Mouse (Mus musculus): ENCODE data around the gene Rnf167. TPM values are rescaled to one million over a fixed set of nuclear protein-coding genes. Genes with fewer than 3 reads are reported as not detected.

The Rnf167 gene
- total RNA-seq, 2 experiments from 2014 or later, result 52.5 to 57.9 TPM

GRCm38 (mm10) chr11:70653345-70654197 lies 6.5 kb downstream of the Rnf167 start:
- peak; percentile 71 to 80 for DNase-seq
- intact Hi-C loops (cut with DNase I), result loop anchor here (2.0 to 10.0 kb wide), 2 partner anchors 47 to 659 kb away; partner anchors contain the start of genes Gabarap, Inca1, Kif1c and Phf23

DNA sequence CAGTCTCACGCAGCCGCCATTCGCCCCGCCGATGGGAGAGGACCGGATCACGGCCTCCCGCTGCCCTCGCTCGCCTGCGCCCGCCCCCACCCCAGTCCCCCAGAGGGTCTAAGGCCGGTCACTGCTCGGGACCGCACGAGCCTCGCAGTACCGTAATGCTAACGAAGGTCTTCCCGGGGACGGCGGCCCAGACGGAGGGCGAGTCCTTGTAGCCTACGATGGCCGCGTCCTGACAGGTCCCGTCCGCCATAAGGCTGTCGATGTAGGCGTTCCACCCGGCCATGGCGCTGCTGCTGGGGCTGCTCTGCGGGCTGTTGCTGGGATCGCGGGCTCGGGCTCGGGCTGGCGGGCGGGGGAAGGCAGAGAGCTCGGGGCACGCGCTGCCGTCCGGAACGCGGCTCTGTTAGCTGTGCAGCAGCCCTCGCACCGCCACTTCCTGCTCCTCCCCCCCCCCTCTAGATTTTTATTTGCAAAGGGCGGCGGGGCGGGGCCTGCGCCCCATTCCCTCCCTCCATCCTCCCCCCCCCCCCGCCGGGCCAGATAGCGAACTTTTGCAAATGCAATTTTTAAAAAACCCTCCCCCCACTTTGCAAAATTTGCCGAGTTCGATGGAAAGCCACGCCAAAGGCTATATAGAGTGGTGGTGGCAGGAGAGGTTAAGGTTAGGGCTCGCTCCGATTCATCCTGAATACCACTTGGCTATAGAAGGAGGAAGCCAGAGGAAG lies 7.3 kb downstream of the Rnf167 start, which contains the start of gene Pfn1:
Gene Pfn1, minus strand, starts transcription at position 447 of the 725 bp plus-strand sequence.
- DNase-seq, result peak; percentile 77 to 81
- intact Hi-C loops (cut with DNase I), result loop anchor here (2.0 to 10.0 kb wide), 2 partner anchors 46 to 660 kb away; partner anchors contain the start of genes Gabarap, Inca1, Kif1c and Phf23

DNA sequence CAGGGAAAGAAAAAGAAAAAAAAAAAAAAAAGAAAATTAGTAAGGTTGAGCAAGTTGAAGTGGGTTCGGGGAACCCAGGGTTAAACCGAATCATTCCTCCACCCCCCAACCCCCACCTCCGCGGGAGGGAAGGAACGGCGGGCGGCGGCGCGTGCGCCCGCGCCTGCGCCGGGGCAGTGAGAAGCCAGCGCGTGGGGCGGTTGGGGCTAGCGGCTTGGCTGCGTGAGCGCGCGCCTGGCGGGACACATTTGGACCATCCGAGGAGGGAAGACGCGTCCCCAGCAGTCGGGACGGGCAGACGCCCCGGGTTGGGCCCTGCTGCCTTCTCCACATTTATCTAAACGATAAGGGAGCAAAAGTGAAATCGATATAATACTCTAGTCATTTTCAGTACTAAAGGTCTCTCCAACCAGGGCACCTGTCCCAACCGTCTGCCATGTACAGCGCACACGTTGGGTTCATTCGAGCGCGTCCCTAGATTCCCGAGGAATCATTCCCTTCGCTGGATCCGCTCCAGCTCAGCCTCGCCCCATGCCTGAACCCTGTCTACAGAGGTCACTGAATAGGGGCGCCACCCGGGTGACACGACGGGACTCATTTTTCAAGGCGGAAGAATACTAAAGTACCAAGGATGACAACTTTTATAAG lies 8.0 kb downstream of the Rnf167 start:
- peak; percentile 80 to 89 for DNase-seq
- intact Hi-C loops (cut with DNase I), result loop anchor here (2.0 to 10.0 kb wide), 2 partner anchors 46 to 660 kb away; partner anchors contain the start of genes Gabarap, Inca1, Kif1c and Phf23

- peak; percentile 66 to 83 for DNase-seq
- intact Hi-C loops (cut with DNase I), result loop anchor here (1.0 to 10.0 kb wide), 3 partner anchors 12 to 661 kb away; partner anchors contain the start of genes Gabarap, Inca1, Kif1c and Phf23
Observed at GRCm38 (mm10) chr11:70655571-70656455, 8.8 kb downstream of the Rnf167 start.

DNA sequence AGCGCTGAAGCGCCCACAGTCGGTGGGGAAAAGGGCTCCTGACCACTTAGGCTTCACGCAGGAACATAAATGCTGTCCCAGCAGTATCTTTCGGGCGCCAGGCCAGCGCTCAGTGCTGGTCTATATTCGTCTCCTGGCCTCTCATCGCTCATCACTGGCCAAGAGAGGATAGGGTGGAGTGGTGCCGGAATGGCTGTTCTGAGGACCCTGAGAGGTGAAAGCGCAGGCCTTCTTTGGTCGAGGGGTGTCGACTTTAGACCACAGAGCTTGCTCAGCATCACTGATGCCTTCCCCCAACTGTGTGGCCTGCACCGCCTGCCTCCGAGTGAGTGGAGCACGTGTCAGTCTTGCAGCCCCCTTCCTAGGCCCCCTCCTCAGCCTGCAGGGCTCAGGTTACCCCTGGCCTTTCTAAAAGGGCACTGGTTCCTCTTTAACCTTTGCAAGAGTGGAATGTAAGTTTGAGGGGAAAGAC lies 9.5 kb downstream of the Rnf167 start:
- intact Hi-C loops (cut with DNase I), result loop anchor here (1.0 to 10.0 kb wide), 2 partner anchors 12 to 662 kb away; partner anchors contain the start of genes Gabarap and Phf23
- DNase-seq, result peak; percentile 74 to 79

- intact Hi-C loops (cut with DNase I), result loop anchor here (1.0 to 10.0 kb wide), 2 partner anchors 11 to 662 kb away; partner anchors contain the start of genes Gabarap and Phf23
Observed at GRCm38 (mm10) chr11:70656964-70657363, 9.9 kb downstream of the Rnf167 start, which contains the start of gene Eno3. Eno3 (plus strand) TSS chr11:70657202.

DNA sequence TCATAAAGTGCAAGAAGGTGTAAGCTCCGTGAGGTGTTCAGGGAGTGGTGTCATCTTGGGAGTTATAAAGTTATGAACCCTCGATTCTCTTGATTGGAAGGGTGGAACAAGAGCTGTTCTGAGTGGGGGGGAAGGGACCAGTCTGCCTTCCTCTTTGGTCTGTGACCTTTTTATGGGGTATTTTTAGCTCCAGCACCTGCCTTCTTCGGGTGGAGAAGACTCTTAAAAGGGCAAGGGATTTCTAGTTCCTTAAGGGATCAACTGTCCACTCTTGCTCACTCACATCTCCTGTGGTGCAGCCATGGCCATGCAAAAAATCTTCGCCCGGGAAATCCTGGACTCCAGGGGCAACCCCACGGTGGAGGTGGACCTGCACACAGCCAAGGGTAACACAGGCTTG lies 10.5 kb downstream of the Rnf167 start:
- intact Hi-C loops (cut with DNase I), result loop anchor here (10.0 kb wide), 1 partner anchor 663 kb away; the partner anchor contains the start of genes Gabarap and Phf23
- no peak for DNase-seq

More at GRCm38 (mm10) chr11:70656964-70657363, 9.9 kb downstream of the Rnf167 start, which contains the start of gene Eno3:
- DNase-seq, result peak in 1 of 2 experiments; percentile 49

- no peak for DNase-seq
- intact Hi-C loops (cut with DNase I), result loop anchor here (10.0 kb wide), 1 partner anchor 663 kb away; the partner anchor contains the start of genes Gabarap and Phf23
Observed at GRCm38 (mm10) chr11:70657991-70658390, 11.0 kb downstream of the Rnf167 start.

DNA sequence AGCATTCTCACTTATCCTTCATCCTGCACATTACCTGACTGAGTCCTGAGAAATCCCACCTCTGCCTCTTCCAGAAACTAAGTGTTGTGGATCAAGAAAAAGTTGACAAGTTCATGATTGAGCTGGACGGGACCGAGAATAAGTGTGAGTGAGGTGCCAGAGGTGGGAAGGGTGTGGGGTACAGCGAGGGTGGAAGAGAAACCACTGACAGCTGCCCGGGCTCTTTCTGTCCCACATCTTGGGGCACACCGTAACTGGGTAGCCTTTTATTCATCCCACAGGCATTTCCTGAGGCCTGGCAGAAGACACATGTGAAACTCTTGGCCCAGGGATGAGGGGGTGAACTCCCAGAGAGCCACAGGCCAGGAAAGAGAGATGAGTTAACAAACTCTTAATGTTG lies 11.5 kb downstream of the Rnf167 start:
- no peak for DNase-seq
- intact Hi-C loops (cut with DNase I), result loop anchor here (10.0 kb wide), 1 partner anchor 664 kb away; the partner anchor contains the start of genes Gabarap and Phf23

- intact Hi-C loops (cut with DNase I), result loop anchor here (10.0 kb wide), 1 partner anchor 664 kb away; the partner anchor contains the start of genes Gabarap and Phf23
- no peak for DNase-seq
Observed at GRCm38 (mm10) chr11:70658942-70659341, 11.9 kb downstream of the Rnf167 start.

DNA sequence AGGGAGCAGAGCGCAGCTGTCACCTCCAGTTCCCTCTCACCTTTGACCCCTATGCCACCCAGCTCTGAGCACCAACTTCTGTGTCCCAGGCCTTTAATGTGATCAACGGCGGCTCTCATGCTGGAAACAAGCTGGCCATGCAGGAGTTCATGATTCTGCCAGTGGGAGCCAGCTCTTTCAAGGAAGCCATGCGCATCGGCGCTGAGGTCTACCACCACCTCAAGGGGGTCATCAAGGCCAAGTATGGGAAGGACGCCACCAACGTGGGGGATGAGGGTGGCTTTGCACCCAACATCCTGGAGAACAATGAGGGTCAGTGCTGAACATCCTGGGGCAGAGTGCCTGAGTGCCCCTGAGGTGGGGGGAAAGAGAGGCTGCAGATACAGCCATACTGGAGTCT lies 13.5 kb downstream of the Rnf167 start:
- DNase-seq, result no peak
- intact Hi-C loops (cut with DNase I), result no loop called here

DNA sequence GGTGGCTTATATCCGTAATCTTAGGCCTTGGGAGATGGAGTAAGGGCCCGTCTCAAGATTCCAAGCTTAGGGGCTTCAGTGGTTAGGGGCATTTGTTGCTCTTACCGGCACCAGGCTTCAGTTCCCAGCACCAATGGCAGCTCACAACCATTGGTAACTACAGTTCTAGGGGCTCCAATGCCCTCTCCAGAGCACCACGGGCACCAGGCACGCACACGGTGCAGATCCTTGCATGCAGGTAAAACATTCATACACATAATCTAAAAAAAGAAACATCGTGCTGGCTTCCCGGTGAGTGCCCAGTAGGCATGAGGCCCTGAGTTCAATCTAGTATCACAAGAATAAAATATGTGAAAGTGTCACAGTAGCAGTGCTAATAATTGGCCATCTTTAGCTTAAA lies 16.1 kb downstream of the Rnf167 start:
- no peak for DNase-seq
- intact Hi-C loops (cut with DNase I), result no loop called here

DNA sequence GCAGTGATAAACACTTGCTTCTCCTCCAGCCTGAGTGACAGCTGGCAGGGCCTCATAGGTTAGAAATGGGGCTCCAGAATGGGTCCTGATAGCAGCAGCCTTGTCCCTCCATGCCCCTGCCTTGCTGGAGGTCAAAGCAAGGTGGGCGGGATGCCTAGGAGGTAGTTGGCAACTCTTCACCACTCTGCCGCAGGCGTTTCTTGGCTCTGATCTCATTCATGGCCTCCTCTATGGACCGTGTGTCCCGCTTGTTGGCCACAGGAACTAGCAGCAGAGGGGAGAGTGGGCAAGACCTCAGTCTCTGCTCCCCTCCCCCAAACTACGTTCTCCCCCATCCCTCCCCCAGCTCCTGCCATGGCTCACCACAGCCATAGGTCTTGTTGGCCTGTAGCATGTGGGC lies 16.9 kb downstream of the Rnf167 start:
- intact Hi-C loops (cut with DNase I), result no loop called here
- peak; percentile 42 to 50 for DNase-seq

DNA sequence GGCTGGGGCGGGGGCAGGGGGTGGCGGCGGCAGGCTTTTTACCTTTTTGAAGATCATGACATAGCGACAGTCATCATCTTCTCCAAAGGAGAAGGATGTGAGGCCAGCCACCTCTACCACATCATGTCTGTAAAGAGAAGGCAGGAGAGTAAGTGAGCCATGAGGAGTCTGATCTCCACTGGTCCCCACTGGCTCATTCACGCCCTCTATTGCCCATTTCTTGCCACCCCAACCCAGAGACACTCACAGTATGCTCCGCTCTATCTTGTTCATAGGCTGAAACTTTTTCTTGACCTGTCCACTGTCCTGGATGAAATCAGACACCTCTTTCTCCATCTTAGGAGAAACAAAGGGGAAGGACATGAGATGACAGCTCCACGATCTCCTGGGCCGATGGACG lies 17.7 kb downstream of the Rnf167 start:
- intact Hi-C loops (cut with DNase I), result no loop called here
- no peak for DNase-seq

- DNase-seq, result no peak
- intact Hi-C loops (cut with DNase I), result no loop called here
Observed at GRCm38 (mm10) chr11:70666687-70667086, 19.7 kb downstream of the Rnf167 start.

DNA sequence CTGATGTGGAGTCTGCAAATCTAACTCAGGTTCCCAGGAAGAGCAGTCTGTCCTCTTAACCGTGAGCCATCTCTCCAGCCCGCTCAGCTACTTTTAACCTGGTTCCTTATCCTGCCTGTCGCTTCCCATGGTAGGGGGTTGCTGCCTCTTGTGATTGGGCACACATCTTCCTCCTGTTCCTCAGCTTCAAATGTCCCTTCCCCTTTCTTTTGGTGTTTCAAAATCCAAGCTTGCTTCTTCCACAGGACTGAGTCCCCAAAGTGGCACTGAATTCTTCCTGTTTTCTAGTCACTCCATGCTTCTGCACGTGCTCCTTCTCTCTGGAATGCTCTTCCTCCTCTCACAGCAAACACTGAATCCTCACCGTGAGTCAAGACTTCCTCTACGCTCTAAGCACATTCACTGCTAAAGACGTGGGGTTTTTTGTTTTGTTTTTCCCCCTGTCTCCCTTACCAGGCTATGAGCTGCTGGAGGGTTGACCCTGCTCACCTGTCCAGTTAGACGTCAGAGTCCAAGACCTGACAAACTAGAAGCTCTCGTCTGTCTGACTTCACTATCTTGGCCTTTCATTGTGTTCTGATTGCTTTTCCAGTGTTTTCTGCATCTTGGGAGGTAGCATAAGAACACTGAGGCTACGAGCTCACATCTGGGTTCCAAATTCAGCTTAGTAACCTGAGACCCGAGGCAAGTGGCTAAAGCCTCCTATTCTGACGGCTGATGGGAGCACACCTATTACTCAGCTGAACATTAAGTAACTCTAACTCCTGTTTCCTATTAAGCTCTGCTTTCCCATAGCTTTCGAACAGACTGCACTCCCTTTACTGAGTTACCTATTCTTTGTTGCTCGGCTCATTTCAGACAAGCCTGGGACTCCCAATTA lies 20.5 kb downstream of the Rnf167 start:
- DNase-seq, result no peak
- intact Hi-C loops (cut with DNase I), result loop anchor here (1.0 kb wide), 1 partner anchor 11 kb away; no protein-coding TSS in a partner anchor

DNA sequence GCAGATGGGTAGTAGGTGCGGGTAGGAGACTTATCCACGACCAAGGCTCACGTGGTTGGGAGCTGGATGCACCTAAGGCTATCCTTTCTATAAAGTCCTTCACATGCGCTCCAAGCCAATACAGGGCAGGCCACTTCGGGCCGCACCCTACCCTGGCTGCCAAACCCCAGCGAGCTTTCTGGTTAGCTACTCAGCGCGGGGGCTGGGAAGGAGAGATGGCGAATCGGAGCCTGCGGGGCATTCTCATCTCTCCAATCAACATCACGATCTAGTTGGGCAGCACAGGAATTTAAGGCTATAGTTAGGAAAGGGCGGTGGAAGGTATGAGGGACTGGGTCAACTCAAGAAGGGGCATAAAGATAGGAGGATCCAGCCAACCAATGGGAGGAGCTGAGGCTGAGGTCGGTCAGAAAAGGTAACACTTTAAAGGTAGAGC lies 21.3 kb downstream of the Rnf167 start:
- no peak for DNase-seq
- intact Hi-C loops (cut with DNase I), result loop anchor here (1.0 kb wide), 1 partner anchor 12 kb away; no protein-coding TSS in a partner anchor

Measured in heart, postnatal 36 days (tissue).